Mouse (Mus musculus) midbrain, embryonic 14.5 days (tissue): ENCODE data around the gene Hoxd4. TPM values are rescaled to one million over a fixed set of nuclear protein-coding genes. Genes with fewer than 3 reads are reported as not detected.

ENCODE experiments used
- ATAC-seq: fragments of 200-750 bp; cut with Nextera tagmentation; 2 replicates; pipeline ENCODE4 v1.8.0; 2017; ENCODE audit warnings: moderate number of reproducible peaks, moderate library complexity; ENCODE audit not compliant: low FRiP score, low TSS enrichment
- DNase-seq: peaks from one replicate; pipeline ENCODE4 v3.0.0-alpha.2; 2015
- H3K27ac ChIP-seq: fragments of 300-500 bp; sonication (generic); replicated peaks from 2 replicates; pipeline ENCODE4 v1.5.1; 2014; ENCODE audit warnings: mild to moderate bottlenecking, low read depth, low read length, moderate library complexity
- H3K27me3 ChIP-seq: fragments of 300-500 bp; sonication (generic); 2 replicates; pipeline ENCODE4 v1.6.1; 2014; ENCODE audit warnings: low read length, control low read depth, mixed read lengths; ENCODE audit not compliant: control insufficient read depth, insufficient read depth
- H3K36me3 ChIP-seq: fragments of 300-500 bp; sonication (generic); 2 replicates; pipeline ENCODE4 v1.6.1; 2014; ENCODE audit warnings: low read length, control low read depth; ENCODE audit not compliant: control insufficient read depth, insufficient read depth
- H3K4me1 ChIP-seq: fragments of 300-500 bp; sonication (generic); 2 replicates; pipeline ENCODE4 v1.6.1; 2014; ENCODE audit warnings: mild to moderate bottlenecking, antibody characterized with exemption, low read length, control low read depth; ENCODE audit not compliant: control insufficient read depth, insufficient read depth
- H3K4me2 ChIP-seq: fragments of 300-500 bp; sonication (generic); 2 replicates; pipeline ENCODE4 v1.6.1; 2014; ENCODE audit warnings: mild to moderate bottlenecking, low read length, moderate library complexity
- H3K4me3 ChIP-seq: fragments of 300-500 bp; sonication (generic); replicated peaks from 2 replicates; pipeline ENCODE4 v1.5.1; 2014; ENCODE audit warnings: low read depth, low read length
- H3K9ac ChIP-seq: fragments of 300-500 bp; sonication (generic); replicated peaks from 2 replicates; pipeline ENCODE4 v1.6.1; 2014; ENCODE audit warnings: mild to moderate bottlenecking, low read length, moderate library complexity
- H3K9me3 ChIP-seq: fragments of 300-500 bp; sonication (generic); 2 replicates; pipeline ENCODE4 v1.6.1; 2016; ENCODE audit warnings: low read length, control low read depth, mixed read lengths; ENCODE audit not compliant: control insufficient read depth
- WGBS: fragments of 180-500 bp; shearing (Covaris S2); extraction: QIAGEN DNeasy Blood & Tissue Kit; methylation state at CpG from one replicate; pipeline ENCODE4 v1.1.7; 2014; 5-methylcytosine and 5-hydroxymethylcytosine counted together
- polyA plus RNA-seq: library from polyadenylated mRNA; unstranded; fragments of >200 nt; fragmentation: Nextera tagmentation; extraction: Ambion mirVana; gene quantifications from 2 replicates; pipeline ENCODE4 v1.2.1, GENCODE M21; 2014

The Hoxd4 gene
- polyA plus RNA-seq, 1 experiment from 2014 or later = not detected

DNA sequence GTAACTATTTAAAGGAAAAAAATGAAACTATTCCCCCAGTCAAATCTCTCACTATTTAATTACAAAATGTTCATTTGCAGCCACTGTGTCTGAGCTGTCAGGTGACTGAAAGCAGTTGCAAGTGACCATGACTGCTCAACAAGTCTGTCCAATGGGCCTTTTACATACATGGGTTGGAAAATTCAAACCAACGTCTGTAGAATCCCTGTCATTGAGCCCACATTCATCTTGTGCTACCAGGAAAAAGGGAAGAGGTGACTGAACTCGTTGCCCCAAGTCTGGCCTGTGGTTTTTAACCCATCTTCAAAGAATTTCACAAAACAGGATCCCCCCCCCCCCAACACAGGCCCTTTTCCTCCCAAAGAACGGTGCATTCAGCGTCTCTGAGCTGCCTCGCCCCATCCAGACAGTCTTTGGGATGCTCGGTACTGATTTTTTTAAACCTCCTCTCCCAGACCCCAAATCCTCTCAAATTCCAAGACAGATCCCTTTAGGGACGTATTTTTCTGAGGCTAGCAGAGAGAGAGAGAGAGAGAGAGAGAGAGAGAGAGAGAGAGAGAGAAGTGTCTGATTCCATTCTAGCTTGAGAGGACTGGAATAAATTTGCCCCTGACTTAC lies 15.8 kb upstream of the Hoxd4 start:
- peaks cover 100% of the 10 kb centered on the region for H3K27me3 ChIP-seq
- no peak overlapping the region for H3K27ac ChIP-seq
- no peak for DNase-seq
- no peak overlapping the region for H3K9ac ChIP-seq
- no peaks in the 10 kb centered on the region for H3K4me1 ChIP-seq
- H3K36me3 ChIP-seq = no peaks in the 10 kb centered on the region
- H3K4me2 ChIP-seq = no peak overlapping the region
- WGBS = 2% methylated on average over 7 of the region's 7 CpGs
- ATAC-seq = no peak
- no peak overlapping the region for H3K4me3 ChIP-seq
- no peaks in the 10 kb centered on the region; the same call in 1 of the 2 replicates for H3K9me3 ChIP-seq

DNA sequence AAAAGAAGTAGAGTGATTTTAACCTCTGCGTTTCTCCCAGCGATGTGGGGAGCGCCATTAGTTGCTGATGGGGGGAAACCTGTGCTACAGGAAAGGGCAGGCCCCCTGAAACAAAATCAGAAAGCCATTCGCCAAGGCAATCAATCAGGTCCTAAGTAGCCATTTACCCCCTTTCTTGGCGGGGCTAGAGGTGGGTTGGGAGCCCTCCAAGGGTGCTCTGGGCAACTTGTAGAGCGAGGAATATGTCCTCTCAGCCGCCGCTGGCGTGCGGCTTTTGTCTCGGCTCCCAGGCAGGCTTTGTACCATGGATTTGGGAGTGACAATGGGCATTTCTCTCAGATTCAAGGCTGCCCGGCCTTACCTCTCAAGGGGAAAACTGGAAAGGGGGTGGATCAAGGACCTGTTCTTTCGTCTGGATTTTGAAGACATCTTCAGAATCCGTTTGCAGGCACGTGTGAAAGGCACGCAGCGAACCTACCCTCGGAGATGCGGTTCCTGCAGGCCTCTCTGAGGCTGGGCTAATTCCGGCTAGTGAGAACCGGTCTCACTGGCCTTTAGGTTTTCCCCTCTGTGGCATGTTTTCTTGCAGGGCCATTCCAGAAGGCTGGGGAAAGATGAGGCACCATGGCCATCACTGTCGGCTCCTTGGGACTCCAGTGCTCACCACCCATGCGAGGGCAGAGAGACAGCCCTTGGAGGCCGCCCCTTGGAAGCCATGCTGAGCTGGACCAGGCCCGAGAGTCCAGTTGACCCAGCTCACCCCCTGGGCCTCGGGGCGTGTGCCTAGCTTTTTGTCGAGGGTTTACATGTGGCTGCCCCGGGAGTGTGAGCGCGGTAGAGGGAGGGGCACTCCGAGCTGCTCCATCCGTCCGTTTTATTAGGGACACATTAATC lies 15.0 kb upstream of the Hoxd4 start:
- Histone ChIP-seq H3K4me2 (no peak overlapping the region), H3K27me3 (peaks cover 100% of the 10 kb centered on the region), H3K27ac (no peak overlapping the region), H3K9me3 (no peaks in the 10 kb centered on the region), H3K4me3 (no peak overlapping the region), H3K36me3 (no peaks in the 10 kb centered on the region), H3K4me1 (no peaks in the 10 kb centered on the region), H3K9ac (no peak overlapping the region)
- DNase-seq (no peak), ATAC-seq (no peak)
- under 1% methylated on average over 34 of the region's 34 CpGs for WGBS

GRCm38 (mm10) chr2:74697567-74698121 lies 14.1 kb upstream of the Hoxd4 start, which contains the start of gene Hoxd9:
Hoxd9 (plus strand) TSS chr2:74697727.
- H3K36me3 ChIP-seq = no peaks in the 10 kb centered on the region
- WGBS = under 1% methylated on average over 43 of the region's 43 CpGs
- H3K27me3 ChIP-seq = peaks cover 99% of the 10 kb centered on the region
- H3K4me1 ChIP-seq = no peaks in the 10 kb centered on the region
- peak within 1 kb of the TSS; percentile 47 for H3K4me2 ChIP-seq
- no peaks in the 10 kb centered on the region for H3K9me3 ChIP-seq
- no peak within 1 kb of the TSS for H3K9ac ChIP-seq
- H3K4me3 ChIP-seq = peak within 1 kb of the TSS; percentile 25
- peak; percentile 17; the same call in 1 of the 2 replicates for ATAC-seq
- no peak within 1 kb of the TSS for H3K27ac ChIP-seq
- DNase-seq = no peak

DNA sequence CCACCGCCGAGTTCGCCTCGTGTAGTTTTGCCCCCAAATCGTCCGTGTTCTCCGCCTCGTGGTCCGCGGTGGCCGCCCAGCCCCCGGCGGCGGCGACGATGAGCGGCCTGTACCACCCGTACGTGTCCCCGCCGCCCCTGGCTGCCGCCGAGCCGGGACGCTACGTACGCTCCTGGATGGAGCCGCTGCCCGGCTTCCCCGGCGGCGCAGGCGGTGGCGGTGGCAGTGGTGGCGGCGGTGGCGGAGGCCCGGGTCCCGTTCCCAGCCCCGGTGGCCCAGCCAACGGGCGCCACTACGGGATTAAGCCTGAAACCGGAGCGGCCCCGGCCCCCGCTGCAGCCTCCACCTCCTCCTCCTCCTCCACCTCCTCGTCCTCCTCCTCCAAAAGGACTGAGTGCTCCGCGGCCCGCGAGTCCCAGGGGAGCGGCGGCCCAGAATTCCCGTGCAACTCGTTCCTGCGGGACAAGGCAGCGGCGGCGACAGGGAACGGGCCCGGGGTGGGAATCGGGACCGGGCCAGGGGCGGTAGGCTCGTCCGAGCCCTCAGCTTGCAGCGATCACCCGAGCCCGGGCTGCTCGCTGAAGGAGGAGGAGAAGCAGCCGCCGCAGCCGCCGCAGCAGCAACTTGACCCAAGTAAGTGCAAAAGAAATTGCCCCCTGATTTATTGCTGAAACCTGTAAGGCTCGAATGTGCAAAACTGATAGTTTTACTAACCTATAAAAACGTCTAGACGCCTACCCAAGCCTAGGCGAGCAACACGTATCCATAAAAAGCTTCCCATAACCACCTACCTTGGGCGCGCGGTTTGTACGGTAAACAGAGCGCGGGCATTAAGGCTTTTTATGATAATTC lies 13.3 kb upstream of the Hoxd4 start:
- Histone ChIP-seq H3K4me3 (peak overlapping the region; percentile 25), H3K4me1 (no peaks in the 10 kb centered on the region), H3K4me2 (peak overlapping the region; percentile 47), H3K9ac (no peak overlapping the region), H3K27me3 (peaks cover 99% of the 10 kb centered on the region), H3K9me3 (no peaks in the 10 kb centered on the region), H3K36me3 (no peaks in the 10 kb centered on the region), H3K27ac (no peak overlapping the region)
- under 1% methylated on average over 84 of the region's 86 CpGs for WGBS
- 0 out of 2 replicates have a peak, but pooled peaks have one; percentile 14 for ATAC-seq
- no peak for DNase-seq

DNA sequence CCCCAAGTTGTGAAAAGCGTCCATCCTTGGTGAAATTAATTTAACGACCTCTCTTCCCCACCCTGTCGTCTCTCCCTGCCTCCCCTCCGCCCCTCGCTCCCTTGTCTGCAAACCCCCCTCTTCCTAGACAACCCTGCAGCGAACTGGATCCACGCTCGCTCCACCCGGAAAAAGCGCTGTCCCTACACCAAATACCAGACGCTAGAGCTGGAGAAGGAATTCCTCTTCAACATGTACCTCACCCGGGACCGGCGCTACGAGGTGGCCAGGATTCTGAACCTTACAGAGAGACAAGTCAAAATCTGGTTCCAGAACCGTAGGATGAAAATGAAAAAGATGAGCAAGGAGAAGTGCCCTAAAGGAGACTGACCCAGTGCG lies 12.7 kb upstream of the Hoxd4 start:
- Histone ChIP-seq H3K9ac (no peak overlapping the region), H3K9me3 (no peaks in the 10 kb centered on the region), H3K27ac (no peak overlapping the region), H3K36me3 (no peaks in the 10 kb centered on the region), H3K27me3 (peaks cover 99% of the 10 kb centered on the region), H3K4me2 (no peak overlapping the region), H3K4me1 (no peaks in the 10 kb centered on the region), H3K4me3 (no peak overlapping the region)
- WGBS = 2% methylated on average over 17 of the region's 17 CpGs
- no peak for ATAC-seq
- DNase-seq = no peak

- Histone ChIP-seq H3K4me3 (no peak overlapping the region), H3K27me3 (peaks cover 99% of the 10 kb centered on the region), H3K4me2 (no peak overlapping the region), H3K27ac (no peak overlapping the region), H3K9me3 (no peaks in the 10 kb centered on the region), H3K4me1 (no peaks in the 10 kb centered on the region), H3K36me3 (no peaks in the 10 kb centered on the region), H3K9ac (no peak overlapping the region)
- WGBS = 3% methylated on average over 23 of the region's 23 CpGs
- no peak for DNase-seq
- ATAC-seq = no peak
Measured at GRCm38 (mm10) chr2:74699664-74700545, 11.8 kb upstream of the Hoxd4 start.

GRCm38 (mm10) chr2:74700546-74701112 lies 11.1 kb upstream of the Hoxd4 start:
- Histone ChIP-seq H3K9me3 (no peaks in the 10 kb centered on the region), H3K27ac (no peak overlapping the region), H3K27me3 (peaks cover 96% of the 10 kb centered on the region), H3K4me1 (no peaks in the 10 kb centered on the region), H3K9ac (no peak overlapping the region), H3K4me3 (no peak overlapping the region), H3K36me3 (no peaks in the 10 kb centered on the region), H3K4me2 (no peak overlapping the region)
- DNase-seq = no peak
- WGBS = 1% methylated on average over 22 of the region's 22 CpGs
- ATAC-seq = no peak
